Comparison of ENCODE assay signal across 8 mouse cellular contexts in the genomic region with DNA sequence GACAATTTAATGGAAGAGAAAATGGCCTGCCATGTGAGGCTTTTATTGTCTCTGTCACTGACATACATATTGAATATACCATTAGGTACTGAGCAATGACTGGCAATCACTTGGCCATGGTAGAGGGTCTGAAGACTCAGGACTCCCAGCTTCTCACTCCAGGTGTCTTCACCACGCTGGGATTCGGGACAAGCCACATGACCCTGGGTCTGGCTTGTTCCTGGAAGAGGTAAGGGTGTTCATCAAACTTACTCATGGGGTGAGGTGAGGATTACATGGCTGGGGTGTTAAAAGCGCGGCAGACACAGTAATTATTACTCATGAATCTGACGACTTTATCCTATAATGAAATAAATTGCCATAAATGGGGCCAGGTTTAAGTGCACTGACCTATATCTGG. TPM values are rescaled to one million over a fixed set of nuclear protein-coding genes. Genes with fewer than 3 reads are reported as not detected.
DNase-seq lines count a peak whose midpoint lies in the region; ATAC-seq lines count a peak whose summit lies in the region.

No protein-coding gene starts in this region.

- H3K4me3 ChIP-seq in heart, embryonic 12.5 days, result peak overlapping the region; percentile 78
- H3K4me3 ChIP-seq in brown adipose tissue, adult 24 weeks (ENCODE audit: insufficient read depth, low read depth, low read length), result peak overlapping the region; percentile 78
- H3K4me3 ChIP-seq in hindbrain, embryonic 14.5 days (replicated peaks; ENCODE audit: low read length), result peak overlapping the region; percentile 54
- H3K4me3 ChIP-seq in midbrain, embryonic 12.5 days, result peak overlapping the region; percentile 83

- H3K9ac ChIP-seq in heart, embryonic 12.5 days, result peak overlapping the region; percentile 83; the same call in 1 of the 2 replicates
- H3K9ac ChIP-seq in hindbrain, embryonic 14.5 days, result peak overlapping the region; percentile 84
- peak overlapping the region; percentile 91; the same call in 1 of the 2 replicates for H3K9ac ChIP-seq in midbrain, embryonic 12.5 days (replicated peaks)

- peak overlapping the region; percentile 66 for H3K4me2 ChIP-seq in heart, embryonic 12.5 days
- peak overlapping the region; percentile 61 for H3K4me2 ChIP-seq in hindbrain, embryonic 14.5 days (replicated peaks)
- peak overlapping the region; percentile 63 for H3K4me2 ChIP-seq in midbrain, embryonic 12.5 days (replicated peaks)

- H3K27me3 ChIP-seq in heart, embryonic 12.5 days (replicated peaks), result no peaks in the 10 kb centered on the region
- H3K27me3 ChIP-seq in hindbrain, embryonic 14.5 days (ENCODE audit: control insufficient read depth, insufficient read depth, low read length), result no peaks in the 10 kb centered on the region
- peaks cover 10% of the 10 kb centered on the region for H3K27me3 ChIP-seq in midbrain, embryonic 12.5 days

- H3K27ac ChIP-seq in heart, embryonic 12.5 days (ENCODE audit: poor library complexity, severe bottlenecking), result no peak overlapping the region
- no peak overlapping the region for H3K27ac ChIP-seq in brown adipose tissue, adult 24 weeks (replicated peaks; ENCODE audit: low read depth, low read length)
- 0 out of 2 replicates have a peak overlapping the region, but pooled peaks have one; percentile 81 for H3K27ac ChIP-seq in hindbrain, embryonic 14.5 days
- H3K27ac ChIP-seq in midbrain, embryonic 12.5 days (replicated peaks), result 0 out of 2 replicates have a peak overlapping the region, but pooled peaks have one; percentile 93

- H3K9me3 ChIP-seq in heart, embryonic 12.5 days (replicated peaks), result no peaks in the 10 kb centered on the region
- H3K9me3 ChIP-seq in hindbrain, embryonic 14.5 days (ENCODE audit: control insufficient read depth, low read length), result no peaks in the 10 kb centered on the region
- H3K9me3 ChIP-seq in midbrain, embryonic 12.5 days, result no peaks in the 10 kb centered on the region

- WGBS in heart, embryonic 12.5 days, result 51% methylated on average over 5 of the region's 5 CpGs
- 50% methylated on average over 5 of the region's 5 CpGs for WGBS in hindbrain, embryonic 14.5 days
- WGBS in midbrain, embryonic 12.5 days, result 51% methylated on average over 5 of the region's 5 CpGs

- H3K4me1 ChIP-seq in heart, embryonic 12.5 days (replicated peaks), result peaks cover 24% of the 10 kb centered on the region
- peaks cover 9% of the 10 kb centered on the region for H3K4me1 ChIP-seq in brown adipose tissue, adult 24 weeks (ENCODE audit: control insufficient read depth, insufficient read depth, insufficient read length, low read length)
- H3K4me1 ChIP-seq in hindbrain, embryonic 14.5 days (replicated peaks; ENCODE audit: control insufficient read depth, insufficient read depth, low read length), result peaks cover 15% of the 10 kb centered on the region
- H3K4me1 ChIP-seq in midbrain, embryonic 12.5 days, result peaks cover 14% of the 10 kb centered on the region

- no peak for ATAC-seq in heart, embryonic 12.5 days (ENCODE audit: insufficient number of reproducible peaks, low FRiP score)
- no peak for ATAC-seq in hindbrain, embryonic 14.5 days (ENCODE audit: low FRiP score)
- peak; percentile 5; the same call in 1 of the 2 replicates for ATAC-seq in midbrain, embryonic 12.5 days (ENCODE audit: low FRiP score, low read depth)
- no peak for ATAC-seq in megakaryocyte, adult 5-6 weeks (ENCODE audit: poor library complexity, severe bottlenecking)
- no peak for ATAC-seq in inflammation-experienced regulatory T-cells, adult 6 months

- H3K36me3 ChIP-seq in heart, embryonic 12.5 days, result no peaks in the 10 kb centered on the region
- H3K36me3 ChIP-seq in hindbrain, embryonic 14.5 days (replicated peaks; ENCODE audit: control insufficient read depth, insufficient read depth), result no peaks in the 10 kb centered on the region
- H3K36me3 ChIP-seq in midbrain, embryonic 12.5 days, result no peaks in the 10 kb centered on the region

- DNase-seq in heart, postnatal 4 days, result no peak
- DNase-seq in hindbrain, embryonic 14.5 days (ENCODE audit: low spot score), result no peak
- no peak for DNase-seq in frontal cortex, adult 2 months (ENCODE audit: extremely low spot score in 1 of 2, low spot score in 1 of 2)

RNA-seq across cellular contexts. Expression of gene Myo1b, which starts 0.4 kb away (rescaled TPM):
- 36.5 and 38.1 TPM in 2 replicates for polyA plus RNA-seq in heart, embryonic 12.5 days (2016; fragmentation: Nextera tagmentation; extraction: Ambion mirVana)
- total RNA-seq in heart, postnatal 4 days (2021), result 10 to 100 TPM; 60.3 to 64.2 TPM
- polyA plus RNA-seq in brown adipose tissue, adult 24 weeks (2012; ENCODE audit: insufficient read depth, insufficient read length, missing spikeins), result 4.4 and 9.1 TPM in 2 replicates
- polyA plus RNA-seq in hindbrain, embryonic 14.5 days (2014; fragmentation: Nextera tagmentation; extraction: Ambion mirVana), result 74.5 and 81.5 TPM in 2 replicates
- 111 and 115 TPM in 2 replicates for polyA plus RNA-seq in midbrain, embryonic 12.5 days (2016; fragmentation: Nextera tagmentation; extraction: Ambion mirVana)
- total RNA-seq in megakaryocyte, adult 5-6 weeks (2015), result 0.07 and 1.8 TPM in 2 replicates
- total RNA-seq in megakaryocyte, adult 5-6 weeks (2017), result 1.2 and 1.8 TPM in 2 replicates
- polyA plus RNA-seq in inflammation-experienced regulatory T-cells, adult 6 months (2017; shearing (Covaris generic)), result 1 to 10 TPM in 1 of 3 experiments, under 1 TPM in 1, not detected in 1; 0.41 to 1.3 TPM
- polyA plus RNA-seq in frontal cortex, adult 2 months (2012; rRNA removed), result 20.0 and 20.4 TPM in 2 replicates

Comparison
In these comparisons a context has a peak if more than half of its experiments do, and no peak if none do; other contexts are left out.
1. H3K27ac ChIP-seq: peak in hindbrain, embryonic 14.5 days (single experiment) and midbrain, embryonic 12.5 days (single experiment); none in heart, embryonic 12.5 days (single experiment) and brown adipose tissue, adult 24 weeks (single experiment).
2. Peak in every context shown above with its lines, with median percentiles within 50 percentile points of each other: H3K4me2 ChIP-seq, H3K4me3 ChIP-seq and H3K9ac ChIP-seq.